Mouse (Mus musculus) heart, postnatal 36 days (tissue): ENCODE measurements around the gene Plekhh1. TPM values are rescaled to one million over a fixed set of nuclear protein-coding genes. Genes with fewer than 3 reads are reported as not detected.
"Not testable (repeated sequence)": the region's sequence is repeated elsewhere in the genome, so short reads cannot be mapped to it uniquely, and the experiment has no call there.

Experiments
- DNase-seq, 2 experiments: peaks; one replicate each; pipeline ENCODE4 v3.0.0; 2021 to 2022
- intact Hi-C: fragments of 180-260 bp; cut with DNase I; formaldehyde crosslinking; loops from one replicate; pipeline ENCODE4 v1.15.1; 2025
- total RNA-seq, 2 experiments: library from RNA; stranded (reverse); gene quantifications; 2 replicates each; pipeline ENCODE4 v1.2.3; 2021

Gene Plekhh1
- total RNA-seq, 2 experiments from 2014 or later, result 1.6 to 2.1 TPM

- intact Hi-C loops, result loop anchor here (1.0 kb wide), 3 partner anchors 69 to 104 kb away; no protein-coding TSS in a partner anchor
- DNase-seq, result peak; percentile 56 to 60
Observed at GRCm38 (mm10) chr12:79022882-79023281, 6.1 kb upstream of the Plekhh1 start.

GRCm38 (mm10) chr12:79027526-79027925 is 1.4 kb upstream of the Plekhh1 start:
- DNase-seq, intact Hi-C loops: not testable (repeated sequence)

- no peak for DNase-seq
- intact Hi-C loops, result no loop called here
Observed at GRCm38 (mm10) chr12:79034331-79034730, 5.4 kb downstream of the Plekhh1 start.

- intact Hi-C loops, result no loop called here
- no peak for DNase-seq
Observed at GRCm38 (mm10) chr12:79035349-79035748, 6.4 kb downstream of the Plekhh1 start.

- no peak for DNase-seq
- intact Hi-C loops, result no loop called here
Observed at GRCm38 (mm10) chr12:79039708-79040107, 10.7 kb downstream of the Plekhh1 start.

- DNase-seq, result no peak
- intact Hi-C loops, result no loop called here
Observed at GRCm38 (mm10) chr12:79040201-79040827, 11.4 kb downstream of the Plekhh1 start.

- no peak for DNase-seq
Observed at GRCm38 (mm10) chr12:79041436-79041835, 12.5 kb downstream of the Plekhh1 start.

GRCm38 (mm10) chr12:79044668-79045067 is 15.7 kb downstream of the Plekhh1 start:
- intact Hi-C loops, result no loop called here
- DNase-seq, result peak; percentile 25 to 28

More at GRCm38 (mm10) chr12:79041436-79041835, 12.5 kb downstream of the Plekhh1 start:
- intact Hi-C loops, result no loop called here

GRCm38 (mm10) chr12:79046171-79046570 is 17.2 kb downstream of the Plekhh1 start:
- intact Hi-C loops, result no loop called here
- no peak for DNase-seq

- no peak for DNase-seq
- intact Hi-C loops, result no loop called here
Observed at GRCm38 (mm10) chr12:79047203-79047602, 18.2 kb downstream of the Plekhh1 start.

- intact Hi-C loops, result no loop called here
- DNase-seq, result peak; percentile 10 to 33
Observed at GRCm38 (mm10) chr12:79048898-79049297, 19.9 kb downstream of the Plekhh1 start.

- no peak for DNase-seq
- intact Hi-C loops, result no loop called here
Observed at GRCm38 (mm10) chr12:79049807-79050206, 20.8 kb downstream of the Plekhh1 start.

- intact Hi-C loops, result no loop called here
- DNase-seq, result peak; percentile 16 to 28
Observed at GRCm38 (mm10) chr12:79050545-79051212, 21.7 kb downstream of the Plekhh1 start.

GRCm38 (mm10) chr12:79052073-79052472 is 23.1 kb downstream of the Plekhh1 start:
- DNase-seq, result no peak
- intact Hi-C loops, result no loop called here

GRCm38 (mm10) chr12:79055276-79055675 is 26.3 kb downstream of the Plekhh1 start:
- peak; percentile 42 to 56 for DNase-seq

GRCm38 (mm10) chr12:79059573-79059972 is 30.6 kb downstream of the Plekhh1 start:
- DNase-seq, result no peak
- intact Hi-C loops, result no loop called here

More at GRCm38 (mm10) chr12:79055276-79055675, 26.3 kb downstream of the Plekhh1 start:
- intact Hi-C loops, result no loop called here

GRCm38 (mm10) chr12:79060134-79060533 is 31.2 kb downstream of the Plekhh1 start:
- DNase-seq, result no peak
- intact Hi-C loops, result no loop called here

GRCm38 (mm10) chr12:79060766-79061652 is 32.0 kb downstream of the Plekhh1 start:
- DNase-seq, result no peak
- intact Hi-C loops, result no loop called here

- no peak for DNase-seq
- intact Hi-C loops, result no loop called here
Observed at GRCm38 (mm10) chr12:79064451-79064850, 35.5 kb downstream of the Plekhh1 start.

- intact Hi-C loops, result no loop called here
- DNase-seq, result no peak
Observed at GRCm38 (mm10) chr12:79066431-79066830, 37.5 kb downstream of the Plekhh1 start.

GRCm38 (mm10) chr12:79067526-79067925 is 38.6 kb downstream of the Plekhh1 start:
- intact Hi-C loops, result no loop called here
- DNase-seq, result no peak
